Mouse (Mus musculus) forelimb bud, embryonic 11.5 days (tissue): ENCODE measurements around the gene Rrp12.

ENCODE experiments used
- DNase-seq: peaks from one replicate; pipeline ENCODE4 v3.0.0-alpha.2; 2012; ENCODE audit warnings: low read depth, low spot score

Rrp12 gene

DNA sequence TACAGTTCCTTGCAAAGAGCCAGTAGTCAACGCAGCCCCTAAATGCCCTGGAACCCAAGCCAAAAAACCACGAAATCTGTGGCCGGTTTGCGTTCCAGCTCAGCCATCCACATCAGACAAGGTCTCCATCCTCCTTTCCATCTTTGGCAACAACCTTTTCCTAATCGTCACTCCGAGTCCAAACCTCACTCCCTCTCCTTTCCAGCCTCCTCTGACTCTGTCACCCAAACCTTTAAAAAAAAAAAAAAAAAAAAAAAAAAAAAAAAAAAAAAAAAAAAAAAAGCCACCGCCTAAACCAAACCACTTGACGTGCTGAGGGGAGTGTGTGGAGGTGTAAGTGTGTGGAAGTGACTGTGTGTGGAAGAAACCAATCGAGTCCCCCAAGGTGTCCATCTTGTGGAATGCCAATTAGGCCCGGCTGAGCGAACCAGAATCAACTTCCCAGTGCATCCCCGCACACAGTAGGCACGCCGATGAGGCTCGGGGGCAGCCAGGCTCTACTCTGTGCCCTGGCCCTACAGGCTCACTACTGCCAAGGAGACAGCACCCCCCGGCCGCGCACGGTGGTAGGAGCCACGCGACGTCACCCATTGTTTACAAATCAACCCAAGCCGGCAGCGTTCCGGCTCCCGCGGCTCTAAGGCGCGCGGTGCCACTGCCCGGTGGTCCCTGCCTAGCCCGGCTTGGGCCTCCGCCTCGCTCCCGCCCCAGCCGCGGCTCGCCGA, 66.4 kb downstream of the Rrp12 start, which contains the start of gene Frat1:
Gene Frat1, plus strand, starts transcription at position 590 of the 725 bp plus-strand sequence.
- peak; percentile 82 for DNase-seq

GRCm38 (mm10) chr19:41828941-41829340, 67.0 kb downstream of the Rrp12 start:
- no peak for DNase-seq

DNA sequence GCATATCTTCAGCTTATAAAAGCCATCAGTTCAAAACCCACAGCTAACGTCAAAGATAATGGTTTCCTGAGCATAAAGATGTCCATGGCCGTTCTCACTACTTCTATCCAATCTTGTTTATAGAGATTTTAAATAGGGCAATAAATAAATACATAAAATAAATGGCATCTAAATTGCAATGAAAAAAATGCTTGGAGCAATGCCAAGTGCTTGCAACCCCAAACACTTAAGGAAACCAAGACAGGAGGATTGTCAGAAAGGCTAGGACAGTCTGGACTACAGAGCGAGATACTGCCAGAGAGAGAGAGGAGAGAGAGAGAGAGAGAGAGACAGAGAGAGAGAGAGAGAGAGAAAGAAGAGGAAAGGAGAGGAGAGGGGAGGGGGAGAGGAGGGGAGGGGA, 69.4 kb downstream of the Rrp12 start:
- no peak for DNase-seq

DNA sequence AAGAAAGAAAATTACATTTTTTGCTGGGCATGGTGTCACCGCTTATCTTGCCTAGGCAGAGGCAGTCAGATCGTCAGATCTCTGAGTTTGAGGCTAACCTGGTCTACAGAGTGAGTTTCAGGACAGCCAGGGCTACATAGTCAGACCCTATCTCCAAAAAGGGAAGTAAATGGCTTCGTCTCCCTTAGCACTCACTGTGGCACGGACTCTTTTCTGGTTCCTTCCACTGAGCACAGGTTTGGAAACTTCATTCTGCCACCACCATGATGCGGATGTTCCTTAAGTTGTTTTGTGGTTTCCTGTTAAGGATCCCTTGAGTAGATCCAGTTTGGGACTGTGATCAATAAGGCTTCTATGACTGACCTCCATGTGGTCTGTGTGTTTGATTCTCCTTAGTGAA, 71.0 kb downstream of the Rrp12 start:
- no peak for DNase-seq

DNA sequence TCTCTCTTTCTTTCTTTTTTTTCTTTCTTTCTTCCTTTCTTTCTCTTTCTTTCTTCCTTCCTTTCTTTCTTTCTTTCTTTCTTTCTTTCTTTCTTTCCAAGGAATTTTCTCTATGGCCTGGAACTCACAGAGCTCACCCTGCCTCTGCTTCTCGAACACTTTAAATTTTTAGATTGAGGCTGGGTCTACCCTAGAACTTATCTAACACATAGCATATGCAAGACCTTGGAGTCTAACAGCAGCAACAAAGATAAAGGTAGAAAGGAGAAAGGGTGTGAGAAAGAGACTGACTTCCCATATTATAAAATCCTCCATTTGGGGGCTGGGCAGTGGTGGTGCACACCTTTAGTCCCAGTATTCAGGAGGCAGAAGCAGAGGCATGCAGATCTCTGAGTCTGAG, 73.4 kb downstream of the Rrp12 start:
- DNase-seq: no peak

DNA sequence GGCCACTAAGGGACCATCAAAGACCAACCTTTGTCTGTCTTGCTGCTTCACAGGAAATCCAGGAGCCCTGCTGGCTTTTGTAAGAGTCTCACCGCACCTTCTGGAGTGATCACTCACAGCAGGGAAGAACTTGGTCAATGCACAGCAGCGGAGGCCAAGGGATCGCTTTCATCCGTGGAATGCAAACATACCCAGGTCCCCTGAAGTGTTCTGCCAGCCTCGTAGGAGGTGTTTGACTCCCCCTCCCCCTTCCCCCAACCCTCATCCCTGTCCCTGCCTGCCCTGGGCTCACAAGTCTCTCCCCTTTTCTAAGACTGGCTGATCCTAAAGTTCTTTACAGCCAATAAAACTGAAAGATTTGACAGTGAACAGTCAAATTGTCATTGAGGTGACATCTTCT, 74.5 kb downstream of the Rrp12 start:
- no peak for DNase-seq

DNA sequence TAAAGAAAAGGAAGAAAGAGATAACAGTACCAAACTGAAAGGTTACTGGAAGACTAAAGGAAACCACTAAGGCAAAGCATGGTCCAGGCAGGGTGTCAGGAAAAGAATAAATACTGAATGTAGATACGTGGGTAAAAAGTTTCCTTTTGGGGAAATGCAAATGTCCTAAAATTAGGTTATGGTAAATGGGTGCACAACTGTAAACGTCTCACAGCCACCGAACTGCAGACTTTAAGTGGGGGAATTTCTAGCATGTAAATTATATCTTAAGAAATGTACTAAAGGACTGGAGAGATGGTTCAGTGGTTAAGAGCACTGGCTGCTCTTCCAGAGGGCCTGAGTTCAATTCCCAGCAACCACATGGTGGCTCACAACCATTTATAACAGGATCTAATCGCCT, 77.2 kb downstream of the Rrp12 start:
- DNase-seq: no peak

- DNase-seq: no peak
Measured at GRCm38 (mm10) chr19:41817325-41817724, 78.6 kb downstream of the Rrp12 start.

DNA sequence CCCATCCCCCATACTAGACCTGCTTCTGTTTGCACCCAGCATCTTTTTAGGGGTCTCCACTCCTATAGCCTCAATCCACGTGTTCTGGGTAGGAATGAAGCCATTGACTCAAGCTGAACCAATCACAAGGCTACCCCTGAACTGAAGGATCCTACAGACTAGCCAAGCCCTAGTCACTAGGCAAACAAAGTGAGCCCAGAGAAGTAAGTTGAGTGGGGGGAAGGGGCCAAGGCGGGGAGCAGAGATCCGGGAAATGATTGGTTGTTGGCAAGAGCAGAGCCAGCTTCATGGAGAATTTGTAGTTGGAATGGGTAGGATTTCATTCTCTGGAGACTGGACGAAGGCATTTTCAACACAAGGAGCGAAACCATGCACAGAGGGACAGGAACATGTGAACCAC, 79.1 kb downstream of the Rrp12 start:
- no peak for DNase-seq

DNA sequence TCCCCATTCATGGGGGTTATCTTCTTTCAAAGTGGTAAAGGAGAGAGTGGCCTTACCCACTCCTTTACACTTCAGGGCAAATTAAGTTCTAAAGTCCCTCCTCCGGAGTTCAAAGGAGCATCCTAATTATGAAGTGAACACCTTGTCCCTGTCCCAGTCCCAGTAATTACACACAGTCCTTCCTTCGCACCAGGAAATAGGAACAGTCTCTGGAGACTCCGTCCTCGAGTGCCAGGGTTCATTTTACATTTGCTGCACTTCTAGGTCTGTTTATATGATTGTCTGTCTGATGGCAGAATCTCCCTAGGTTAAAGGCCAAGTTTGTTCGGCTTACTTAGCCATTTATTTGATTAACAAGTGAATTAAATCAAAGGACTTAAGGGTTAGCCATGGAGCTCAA, 79.6 kb downstream of the Rrp12 start:
- DNase-seq: no peak

DNA sequence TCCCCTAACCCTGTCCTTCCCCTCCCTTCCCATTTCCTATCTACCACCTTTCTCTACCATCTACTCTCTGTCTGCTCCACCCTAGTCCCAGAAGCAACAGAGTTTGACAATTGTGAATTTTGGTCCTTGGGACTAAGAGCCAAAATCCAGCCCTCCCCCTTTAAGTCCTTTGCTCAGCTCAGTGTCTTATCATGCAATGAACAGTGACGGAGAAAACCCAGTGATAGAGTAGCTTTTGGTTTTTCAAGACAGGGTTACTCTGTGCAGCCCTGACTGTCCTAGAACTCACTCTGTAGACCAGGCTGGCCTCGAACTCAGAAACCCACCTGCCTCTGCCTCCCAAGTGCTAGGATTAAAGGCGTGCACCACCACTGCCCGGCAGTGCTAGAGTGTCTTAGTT, 82.6 kb downstream of the Rrp12 start:
- DNase-seq: no peak
